Mouse (Mus musculus): ENCODE measurements around the gene Vmn2r113.
"Not testable (repeated sequence)": the region's sequence is repeated elsewhere in the genome, so short reads cannot be mapped to it uniquely, and the experiment has no call there.

Vmn2r113 gene

GRCm38 (mm10) chr17:22942684-22943083, at the start of gene Vmn2r113:
Vmn2r113 (plus strand) TSS chr17:22942984.
- DNase-seq (ENCODE audit: low spot score in 2 of 2): not testable (repeated sequence)
